Mouse (Mus musculus) testis, adult 2 months (tissue): ENCODE results near the gene Irgq.

ENCODE experiments used
- CTCF ChIP-seq: fragments of 200-500 bp; IDR thresholded peaks from 2 replicates; pipeline ENCODE4 v1.5.1; 2012; ENCODE audit warnings: low read depth, mild to moderate bottlenecking, inconsistent platforms, low read length, moderate library complexity; ENCODE audit not compliant: control insufficient read depth, insufficient read depth, insufficient replicate concordance
- POLR2A ChIP-seq: fragments of 200-500 bp; IDR thresholded peaks from 2 replicates; pipeline ENCODE4 v1.6.1; 2012; ENCODE audit warnings: low read depth, mild to moderate bottlenecking, inconsistent platforms, low read length, moderate library complexity; ENCODE audit not compliant: control insufficient read depth

GRCm38 (mm10) chr7:24525686-24526420 lies 4.6 kb upstream of the Irgq start:
- TF ChIP-seq CTCF (no peak), POLR2A (no peak)
